7 mouse cellular contexts compared by ENCODE assay signal in genomic region chr15:100460942-100461341, GRCm38 (mm10). TPM values are rescaled to one million over a fixed set of nuclear protein-coding genes. Genes with fewer than 3 reads are reported as not detected.
A peak's percentile ranks its signal among the peaks of the same experiment; 100 is the strongest.
DNase-seq lines count a peak whose midpoint lies in the region; ATAC-seq and TF ChIP-seq lines count a peak whose summit lies in the region.

No protein-coding gene starts in this region.

- 13% methylated on average over 12 of the region's 12 CpGs for WGBS in heart, embryonic 16.5 days
- WGBS in limb, embryonic 10.5 days = 12% methylated on average over 12 of the region's 12 CpGs
- 14% methylated on average over 12 of the region's 12 CpGs for WGBS in midbrain, embryonic 16.5 days

- no peaks in the 10 kb centered on the region for H3K9me3 ChIP-seq in CH12.LX (replicated peaks; ENCODE audit: low read length)
- H3K9me3 ChIP-seq in heart, embryonic 16.5 days (replicated peaks; ENCODE audit: control insufficient read depth, low read length) = no peaks in the 10 kb centered on the region
- no peaks in the 10 kb centered on the region for H3K9me3 ChIP-seq in limb, embryonic 10.5 days (replicated peaks)
- H3K9me3 ChIP-seq in midbrain, embryonic 16.5 days (replicated peaks; ENCODE audit: control insufficient read depth, low read length, poor library complexity, severe bottlenecking) = no peaks in the 10 kb centered on the region

- H3K27ac ChIP-seq in CH12.LX (ENCODE audit: insufficient read depth, low read depth) = no peak overlapping the region
- no peak overlapping the region for H3K27ac ChIP-seq in heart, embryonic 16.5 days (ENCODE audit: low read length)
- no peak overlapping the region for H3K27ac ChIP-seq in limb, embryonic 10.5 days
- H3K27ac ChIP-seq in midbrain, embryonic 16.5 days (ENCODE audit: low read length) = no peak overlapping the region

- H3K4me2 ChIP-seq in CH12.LX (ENCODE audit: insufficient read depth, low read depth, poor library complexity, severe bottlenecking) = peak overlapping the region; percentile 41; the same call in 1 of the 2 replicates
- peak overlapping the region; percentile 41 for H3K4me2 ChIP-seq in heart, embryonic 16.5 days (ENCODE audit: low read depth, low read length)
- H3K4me2 ChIP-seq in midbrain, embryonic 16.5 days (ENCODE audit: low read length) = peak overlapping the region; percentile 25; the same call in 1 of the 2 replicates

- ATAC-seq in heart, embryonic 16.5 days (replicated peaks; ENCODE audit: extremely low read depth, insufficient read depth, low FRiP score) = 0 out of 2 replicates have a peak, but pooled peaks have one; percentile 28
- no peak for ATAC-seq in midbrain, embryonic 16.5 days

- H3K27me3 ChIP-seq in CH12.LX (replicated peaks) = peaks cover 3% of the 10 kb centered on the region
- H3K27me3 ChIP-seq in heart, embryonic 16.5 days (ENCODE audit: control insufficient read depth, insufficient read depth, low read length) = peaks cover 3% of the 10 kb centered on the region; the same call in 1 of the 2 replicates
- peaks cover 19% of the 10 kb centered on the region; the same call in 1 of the 2 replicates for H3K27me3 ChIP-seq in limb, embryonic 10.5 days (ENCODE audit: low read depth, poor library complexity, severe bottlenecking)
- H3K27me3 ChIP-seq in midbrain, embryonic 16.5 days (ENCODE audit: control insufficient read depth, insufficient read depth, low read depth, low read length) = no peaks in the 10 kb centered on the region

- peaks cover 8 to 29% of the 10 kb centered on the region in 2 experiments for H3K4me1 ChIP-seq in CH12.LX (ENCODE audit: control insufficient read depth in 1 of 2, insufficient read depth in 2 of 2)
- H3K4me1 ChIP-seq in heart, embryonic 16.5 days (ENCODE audit: control insufficient read depth, insufficient read depth, low read length) = no peaks in the 10 kb centered on the region; the same call in 1 of the 2 replicates
- peaks cover 18% of the 10 kb centered on the region; the same call in 1 of the 2 replicates for H3K4me1 ChIP-seq in limb, embryonic 10.5 days
- H3K4me1 ChIP-seq in midbrain, embryonic 16.5 days (ENCODE audit: control insufficient read depth, insufficient read depth, low read length) = no peaks in the 10 kb centered on the region; the same call in 1 of the 2 replicates

- no peak for TF ChIP-seq POLR2A in CH12.LX (IDR thresholded peaks at IDR 0.05; ENCODE audit: low read depth, low read length)

- TF ChIP-seq CTCF in CH12.LX (conservative IDR thresholded peaks at IDR 0.05 in 1 of 2, IDR thresholded peaks at IDR 0.05 in 1 of 2; ENCODE audit: low read depth in 2 of 2, low read length in 2 of 2) = no peak

- H3K36me3 ChIP-seq in CH12.LX (replicated peaks in 1 of 2; ENCODE audit: control insufficient read depth in 1 of 2, insufficient read depth in 1 of 2, low read length in 1 of 2) = no peaks in the 10 kb centered on the region
- no peaks in the 10 kb centered on the region for H3K36me3 ChIP-seq in heart, embryonic 16.5 days (ENCODE audit: control insufficient read depth, insufficient read depth)
- H3K36me3 ChIP-seq in limb, embryonic 10.5 days = no peaks in the 10 kb centered on the region
- H3K36me3 ChIP-seq in midbrain, embryonic 16.5 days (ENCODE audit: control insufficient read depth, insufficient read depth, low read length) = no peaks in the 10 kb centered on the region

- in situ Hi-C loops in CH12.LX (cut with MboI; ENCODE audit: low pct_ligation_motif_present, low pct_unique_long_range_greater_than_20kb, low sequenced_read_pairs) = loop anchor here (5.0 kb wide), 3 partner anchors 151 to 291 kb away; no protein-coding TSS in a partner anchor

- peak; percentile 52 for DNase-seq in CH12.LX (ENCODE audit: extremely low read depth)
- DNase-seq in adrenal gland, postnatal 14 days = peak; percentile 60
- DNase-seq in limb, embryonic 10.5 days (ENCODE audit: low spot score) = no peak
- DNase-seq in right cerebral cortex, postnatal 4 days = no peak
- DNase-seq in cerebellum, adult 9-10 months = no peak

- H3K79me2 ChIP-seq in CH12.LX (replicated peaks; ENCODE audit: control insufficient read depth, extremely low read depth, insufficient read depth, poor library complexity, severe bottlenecking) = no peaks in the 10 kb centered on the region

- H3K9ac ChIP-seq in CH12.LX (ENCODE audit: insufficient read depth, low read depth) = no peak overlapping the region
- H3K9ac ChIP-seq in heart, embryonic 16.5 days (ENCODE audit: low read length) = no peak overlapping the region
- no peak overlapping the region for H3K9ac ChIP-seq in midbrain, embryonic 16.5 days (ENCODE audit: low read depth, low read length)

- no peak for TF ChIP-seq EP300 in CH12.LX (IDR thresholded peaks at IDR 0.05; ENCODE audit: low read length)

- H3K4me3 ChIP-seq in CH12.LX (replicated peaks in 1 of 3; ENCODE audit: low read depth in 2 of 3, low read length in 2 of 3, poor library complexity in 1 of 3) = peak overlapping the region in 1 of 3 experiments; percentile 24
- peak overlapping the region; percentile 25; the same call in 1 of the 2 replicates for H3K4me3 ChIP-seq in heart, embryonic 16.5 days (ENCODE audit: low read length)
- H3K4me3 ChIP-seq in limb, embryonic 10.5 days = 0 out of 2 replicates have a peak overlapping the region, but pooled peaks have one; percentile 16
- H3K4me3 ChIP-seq in midbrain, embryonic 16.5 days (ENCODE audit: low read depth, low read length) = no peak overlapping the region

- no peak for TF ChIP-seq RAD21 in CH12.LX (IDR thresholded peaks at IDR 0.05; ENCODE audit: low read depth, low read length)

- dilution Hi-C loops in CH12.LX (cut with MboI; ENCODE audit: extremely low pct_ligation_motif_present, extremely low pct_unique_long_range_greater_than_20kb, low sequenced_read_pairs) = no loop called here

TF ChIP-seq in CH12.LX, 34 proteins besides CTCF, POLR2A, EP300 and RAD21:
- TF ChIP-seq ZC3H11A (IDR thresholded peaks at IDR 0.05; ENCODE audit: low read depth, low read length) = no peak
- TF ChIP-seq HCFC1 (IDR thresholded peaks at IDR 0.05; ENCODE audit: low read depth, low read length) = no peak
- no peak for TF ChIP-seq E2F4 (IDR thresholded peaks at IDR 0.05; ENCODE audit: insufficient replicate concordance, low read depth, low read length)
- no peak for TF ChIP-seq CHD1 (IDR thresholded peaks at IDR 0.05; ENCODE audit: low read depth, low read length)
- 0 out of 2 replicates have a peak, but pooled peaks have one; percentile 42 for TF ChIP-seq TBP (conservative IDR thresholded peaks at IDR 0.05; ENCODE audit: low read depth, low read length)
- no peak for TF ChIP-seq ZKSCAN1 (IDR thresholded peaks at IDR 0.05; ENCODE audit: borderline replicate concordance, low read depth, low read length)
- TF ChIP-seq JUN (IDR thresholded peaks at IDR 0.05; ENCODE audit: insufficient read depth, low read depth, low read length) = no peak
- TF ChIP-seq TCF12 (IDR thresholded peaks at IDR 0.05; ENCODE audit: low read depth, low read length) = no peak

RNA-seq across cellular contexts. Expression of gene Letmd1, which starts 7.9 kb away (rescaled TPM):
- 30.3 and 39.0 TPM in 2 replicates for total RNA-seq in CH12.LX (2012; rRNA removed)
- 28.5 and 31.4 TPM in 2 replicates for total RNA-seq in CH12.LX (2014; rRNA removed)
- 44.0 and 51.3 TPM in 2 replicates for polyA plus RNA-seq in CH12.LX (2012; ENCODE audit: insufficient read length, low read depth)
- total RNA-seq in adrenal gland, postnatal 14 days (2021) = 287 and 307 TPM in 2 replicates
- 15.3 and 15.5 TPM in 2 replicates for polyA plus RNA-seq in heart, embryonic 16.5 days (2015; fragmentation: Nextera tagmentation; extraction: Ambion mirVana)
- polyA plus RNA-seq in limb, embryonic 10.5 days (2016; fragmentation: Nextera tagmentation; extraction: Ambion mirVana) = 29.7 and 31.4 TPM in 2 replicates
- polyA plus RNA-seq in midbrain, embryonic 16.5 days (2015; fragmentation: Nextera tagmentation; extraction: Ambion mirVana) = 57.4 and 57.5 TPM in 2 replicates

RNA-seq across cellular contexts. Expression of gene Csrnp2, which starts 34.3 kb away (rescaled TPM):
- total RNA-seq in CH12.LX (2012; rRNA removed) (3.5 TPM in 2 replicates), CH12.LX (2014; rRNA removed) (2.3 and 2.4 TPM in 2 replicates)
- polyA plus RNA-seq in CH12.LX (2012; ENCODE audit: insufficient read length, low read depth) = 2.0 and 2.3 TPM in 2 replicates
- 5.8 and 6.1 TPM in 2 replicates for total RNA-seq in adrenal gland, postnatal 14 days (2021)
- 7.2 and 8.3 TPM in 2 replicates for polyA plus RNA-seq in heart, embryonic 16.5 days (2015; fragmentation: Nextera tagmentation; extraction: Ambion mirVana)
- 24.8 and 28.2 TPM in 2 replicates for polyA plus RNA-seq in limb, embryonic 10.5 days (2016; fragmentation: Nextera tagmentation; extraction: Ambion mirVana)
- polyA plus RNA-seq in midbrain, embryonic 16.5 days (2015; fragmentation: Nextera tagmentation; extraction: Ambion mirVana) = 48.1 and 51.3 TPM in 2 replicates

RNA-seq across cellular contexts. Expression of gene Slc11a2, which starts 36.1 kb away (rescaled TPM):
- total RNA-seq in CH12.LX (2012; rRNA removed) (8.9 and 13.2 TPM in 2 replicates), CH12.LX (2014; rRNA removed) (11.7 and 13.0 TPM in 2 replicates)
- polyA plus RNA-seq in CH12.LX (2012; ENCODE audit: insufficient read length, low read depth) = 18.6 and 19.1 TPM in 2 replicates
- 95.8 and 102 TPM in 2 replicates for total RNA-seq in adrenal gland, postnatal 14 days (2021)
- 15.3 and 18.6 TPM in 2 replicates for polyA plus RNA-seq in heart, embryonic 16.5 days (2015; fragmentation: Nextera tagmentation; extraction: Ambion mirVana)
- polyA plus RNA-seq in limb, embryonic 10.5 days (2016; fragmentation: Nextera tagmentation; extraction: Ambion mirVana) = 30.4 and 31.0 TPM in 2 replicates
- 23.7 and 24.8 TPM in 2 replicates for polyA plus RNA-seq in midbrain, embryonic 16.5 days (2015; fragmentation: Nextera tagmentation; extraction: Ambion mirVana)

RNA-seq across cellular contexts. Expression of gene Gm5475, which starts 39.0 kb away (rescaled TPM):
- not detected in 2 replicates for total RNA-seq in CH12.LX (2012; rRNA removed)
- total RNA-seq in CH12.LX (2014; rRNA removed) = not detected in 2 replicates
- polyA plus RNA-seq in CH12.LX (2012; ENCODE audit: insufficient read length, low read depth) = not detected in 2 replicates
- 0.19 TPM in 2 replicates for total RNA-seq in adrenal gland, postnatal 14 days (2021)
- not detected in 2 replicates for polyA plus RNA-seq in heart, embryonic 16.5 days (2015; fragmentation: Nextera tagmentation; extraction: Ambion mirVana)
- polyA plus RNA-seq in limb, embryonic 10.5 days (2016; fragmentation: Nextera tagmentation; extraction: Ambion mirVana) = 0.08 and 0.11 TPM in 2 replicates
- 0.10 TPM in 2 replicates for polyA plus RNA-seq in midbrain, embryonic 16.5 days (2015; fragmentation: Nextera tagmentation; extraction: Ambion mirVana)

Comparison
In these comparisons a context has a peak if more than half of its experiments do, and no peak if none do; other contexts are left out.
1. DNase-seq: peak in CH12.LX (single experiment) and adrenal gland, postnatal 14 days (single experiment); none in limb, embryonic 10.5 days (single experiment), right cerebral cortex, postnatal 4 days (single experiment) and cerebellum, adult 9-10 months (single experiment).
2. Peak in every context shown above with its lines, with median percentiles within 50 percentile points of each other: H3K4me2 ChIP-seq.